Mouse (Mus musculus) stomach, postnatal 0 days (tissue): ENCODE measurements around the gene Larp1. TPM values are rescaled to one million over a fixed set of nuclear protein-coding genes. Genes with fewer than 3 reads are reported as not detected.

Source experiments
- ATAC-seq: fragments of 200-750 bp; cut with Nextera tagmentation; 2 replicates; pipeline ENCODE4 v1.8.0; 2017; ENCODE audit not compliant: low FRiP score, low TSS enrichment
- DNase-seq: peaks from one replicate; pipeline ENCODE4 v3.0.0-alpha.2; 2016; ENCODE audit warnings: low spot score
- H3K27ac ChIP-seq: fragments of 300-500 bp; sonication (generic); replicated peaks from 2 replicates; pipeline ENCODE4 v1.5.1; 2014; ENCODE audit warnings: mild to moderate bottlenecking, control low read depth
- H3K27me3 ChIP-seq: fragments of 300-500 bp; sonication (generic); 2 replicates; pipeline ENCODE4 v1.6.1; 2014; ENCODE audit warnings: low read length; ENCODE audit not compliant: control insufficient read depth, insufficient read depth
- H3K36me3 ChIP-seq: fragments of 300-500 bp; sonication (generic); 2 replicates; pipeline ENCODE4 v1.6.1; 2014; ENCODE audit warnings: low read length, mixed read lengths; ENCODE audit not compliant: control insufficient read depth, insufficient read depth
- H3K4me1 ChIP-seq: fragments of 300-500 bp; sonication (generic); replicated peaks from 2 replicates; pipeline ENCODE4 v1.6.1; 2014; ENCODE audit warnings: antibody characterized with exemption; ENCODE audit not compliant: control insufficient read depth, insufficient read depth
- H3K4me2 ChIP-seq: fragments of 300-500 bp; sonication (generic); replicated peaks from 2 replicates; pipeline ENCODE4 v1.6.1; 2014; ENCODE audit warnings: low read depth, mild to moderate bottlenecking, control low read depth, moderate library complexity
- H3K4me3 ChIP-seq: fragments of 300-500 bp; sonication (generic); 2 replicates; pipeline ENCODE4 v1.5.1; 2014; ENCODE audit warnings: low read depth, low read length, control low read depth
- H3K9ac ChIP-seq: fragments of 300-500 bp; sonication (generic); 2 replicates; pipeline ENCODE4 v1.6.1; 2014; ENCODE audit warnings: mild to moderate bottlenecking, low read length, control low read depth, mixed read lengths
- H3K9me3 ChIP-seq: fragments of 300-500 bp; sonication (generic); 2 replicates; pipeline ENCODE4 v1.6.1; 2016; ENCODE audit warnings: low read length; ENCODE audit not compliant: control insufficient read depth
- CTCF ChIP-seq: IDR thresholded peaks from 2 replicates; pipeline ENCODE4 v1.5.1; 2016; ENCODE audit warnings: antibody characterized with exemption, low read depth, mild to moderate bottlenecking, moderate library complexity
- EP300 ChIP-seq: optimal IDR thresholded peaks from 2 replicates; pipeline ENCODE3; 2016; ENCODE audit warnings: antibody characterized with exemption
- WGBS: fragments of 180-500 bp; shearing (Covaris S2); extraction: QIAGEN DNeasy Blood & Tissue Kit; methylation state at CpG from one replicate; pipeline ENCODE4 v1.1.7; 2014; 5-methylcytosine and 5-hydroxymethylcytosine counted together
- polyA plus RNA-seq: library from polyadenylated mRNA; unstranded; fragments of >200 nt; fragmentation: Nextera tagmentation; extraction: Ambion mirVana; gene quantifications from 2 replicates; pipeline ENCODE4 v1.2.1, GENCODE M21; 2015

Gene Larp1
- polyA plus RNA-seq, 1 experiment from 2014 or later, result 11.6 TPM

GRCm38 (mm10) chr11:58062586-58062985, 53.7 kb downstream of the Larp1 start:
- Histone ChIP-seq H3K4me3 (no peak overlapping the region), H3K27ac (no peak overlapping the region), H3K36me3 (peaks cover 12% of the 10 kb centered on the region), H3K27me3 (no peaks in the 10 kb centered on the region), H3K4me1 (no peaks in the 10 kb centered on the region), H3K9ac (no peak overlapping the region), H3K4me2 (no peak overlapping the region), H3K9me3 (no peaks in the 10 kb centered on the region)
- TF ChIP-seq CTCF, result no peak
- no peak for TF ChIP-seq EP300
- WGBS, result 86% methylated on average over 4 of the region's 4 CpGs
- ATAC-seq (no peak), DNase-seq (no peak)

GRCm38 (mm10) chr11:58065025-58065424, 56.2 kb downstream of the Larp1 start:
- H3K36me3 ChIP-seq, result no peaks in the 10 kb centered on the region
- no peak overlapping the region for H3K27ac ChIP-seq
- WGBS, result 87% methylated on average over 4 of the region's 4 CpGs
- no peak overlapping the region for H3K4me3 ChIP-seq
- no peak overlapping the region for H3K4me2 ChIP-seq
- H3K4me1 ChIP-seq, result no peaks in the 10 kb centered on the region
- DNase-seq (no peak), ATAC-seq (no peak)
- H3K9me3 ChIP-seq, result no peaks in the 10 kb centered on the region
- TF ChIP-seq EP300 (no peak), CTCF (no peak)
- no peaks in the 10 kb centered on the region for H3K27me3 ChIP-seq
- no peak overlapping the region for H3K9ac ChIP-seq

GRCm38 (mm10) chr11:58072978-58073377, 64.1 kb downstream of the Larp1 start:
- TF ChIP-seq CTCF, result no peak
- no peak for TF ChIP-seq EP300
- Histone ChIP-seq H3K9ac (no peak overlapping the region), H3K4me3 (no peak overlapping the region), H3K27me3 (no peaks in the 10 kb centered on the region), H3K4me2 (no peak overlapping the region), H3K4me1 (no peaks in the 10 kb centered on the region), H3K9me3 (no peaks in the 10 kb centered on the region), H3K36me3 (no peaks in the 10 kb centered on the region), H3K27ac (no peak overlapping the region)
- ATAC-seq, result no peak
- 68% methylated on average over 3 of the region's 3 CpGs for WGBS
- no peak for DNase-seq

GRCm38 (mm10) chr11:58077270-58077669, 68.4 kb downstream of the Larp1 start:
- no peaks in the 10 kb centered on the region for H3K9me3 ChIP-seq

GRCm38 (mm10) chr11:58081716-58082115, 72.9 kb downstream of the Larp1 start:
- TF ChIP-seq CTCF (no peak), EP300 (no peak)
- Histone ChIP-seq H3K9me3 (no peaks in the 10 kb centered on the region), H3K4me2 (no peak overlapping the region), H3K36me3 (no peaks in the 10 kb centered on the region), H3K4me3 (no peak overlapping the region), H3K27ac (no peak overlapping the region), H3K4me1 (no peaks in the 10 kb centered on the region), H3K9ac (no peak overlapping the region), H3K27me3 (no peaks in the 10 kb centered on the region)
- 85% methylated on average over 6 of the region's 6 CpGs for WGBS
- DNase-seq (no peak), ATAC-seq (no peak)

More at GRCm38 (mm10) chr11:58077270-58077669, 68.4 kb downstream of the Larp1 start:
- Histone ChIP-seq H3K27ac (no peak overlapping the region), H3K9ac (no peak overlapping the region), H3K27me3 (no peaks in the 10 kb centered on the region), H3K36me3 (no peaks in the 10 kb centered on the region), H3K4me1 (no peaks in the 10 kb centered on the region), H3K4me2 (no peak overlapping the region), H3K4me3 (no peak overlapping the region)
- DNase-seq (no peak), ATAC-seq (no peak)
- WGBS, result 59% methylated on average over 4 of the region's 4 CpGs
- TF ChIP-seq EP300 (no peak), CTCF (no peak)

- Histone ChIP-seq H3K36me3 (no peaks in the 10 kb centered on the region), H3K9ac (peak overlapping the region; percentile 27), H3K9me3 (no peaks in the 10 kb centered on the region), H3K4me3 (peak overlapping the region; percentile 22), H3K4me2 (peak overlapping the region; percentile 54), H3K27me3 (no peaks in the 10 kb centered on the region), H3K4me1 (no peaks in the 10 kb centered on the region), H3K27ac (0 out of 2 replicates have a peak overlapping the region, but pooled peaks have one; percentile 35)
- no peak for DNase-seq
- WGBS, result 54% methylated on average over 4 of the region's 4 CpGs
- TF ChIP-seq EP300 (no peak), CTCF (no peak)
- ATAC-seq, result no peak
Observed at GRCm38 (mm10) chr11:58092541-58092940, 83.7 kb downstream of the Larp1 start.
